Mouse (Mus musculus): Measurements from ENCODE around the gene Acot7.

GRCm38 (mm10) chr4:152304685-152305084 lies 126.8 kb downstream of the Acot7 start:
- TF ChIP-seq EP300 (IDR thresholded peaks at IDR 0.05) (no peak), CTCF (IDR thresholded peaks at IDR 0.05) (no peak)
